Mouse (Mus musculus) G1E (cell line): ENCODE data around the gene Unc5cl. TPM values are rescaled to one million over a fixed set of nuclear protein-coding genes. Genes with fewer than 3 reads are reported as not detected.

Experiments used
- ATAC-seq: 2 replicates; pipeline ENCODE4 v1.8.0; 2016; ENCODE audit warnings: mild to moderate bottlenecking; ENCODE audit not compliant: insufficient number of reproducible peaks, poor library complexity, low FRiP score, severe bottlenecking; ENCODE audit errors: extremely low read depth
- DNase-seq: peaks from one replicate; pipeline ENCODE4 v3.0.0; 2012; ENCODE audit warnings: low spot score
- H3K27me3 ChIP-seq: 2 replicates; pipeline ENCODE4 v1.6.1; 2012; ENCODE audit warnings: mild to moderate bottlenecking, low read length, inconsistent platforms; ENCODE audit not compliant: insufficient read depth
- H3K36me3 ChIP-seq: replicated peaks from 2 replicates; pipeline ENCODE3; 2012; ENCODE audit warnings: mild to moderate bottlenecking, inconsistent platforms
- H3K4me1 ChIP-seq: 2 replicates; pipeline ENCODE4 v1.6.1; 2012; ENCODE audit warnings: low read depth, low read length, inconsistent platforms, mixed read lengths; ENCODE audit not compliant: insufficient read depth
- H3K4me3 ChIP-seq: 2 replicates; pipeline ENCODE4 v1.5.1; 2012; ENCODE audit warnings: low read depth, mild to moderate bottlenecking, inconsistent platforms, low read length, moderate library complexity, mixed read lengths
- H3K9me3 ChIP-seq: replicated peaks from 2 replicates; pipeline ENCODE4 v1.6.1; 2012; ENCODE audit warnings: inconsistent platforms
- CTCF ChIP-seq: IDR thresholded peaks from 2 replicates; pipeline ENCODE4 v1.5.1; 2012; ENCODE audit warnings: low read depth, low read length, inconsistent platforms, mixed read lengths
- GATA1 ChIP-seq: IDR thresholded peaks from 2 replicates; pipeline ENCODE4 v1.6.1; 2012; ENCODE audit warnings: borderline replicate concordance, low read length, inconsistent platforms, mixed read lengths
- GATA2 ChIP-seq: IDR thresholded peaks from 2 replicates; pipeline ENCODE4 v1.6.1; 2012; ENCODE audit warnings: low read depth, low read length, inconsistent platforms, borderline replicate concordance
- POLR2AphosphoS5 ChIP-seq: IDR thresholded peaks from 2 replicates; pipeline ENCODE4 v1.6.1; 2012; ENCODE audit warnings: low read depth, low read length, inconsistent platforms; ENCODE audit not compliant: insufficient replicate concordance
- TAL1 ChIP-seq: conservative IDR thresholded peaks from 2 replicates; pipeline ENCODE4 v1.6.1; 2012; ENCODE audit warnings: low read depth, low read length, inconsistent platforms, mixed read lengths
- polyA plus RNA-seq: library from polyadenylated mRNA; stranded (reverse); fragments of >175 nt; gene quantifications from 2 replicates; pipeline ENCODE4 v1.2.3, GENCODE M21; 2012
- total RNA-seq, 2 experiments: library from RNA; stranded (forward) in 1 of 2; stranded (reverse) in 1 of 2; fragments of 200-1000 nt in 1 of 2; fragments of >200 nt in 1 of 2; fragmentation: Nextera tagmentation in 1 of 2; gene quantifications; 2 replicates each; pipeline ENCODE4 v1.2.3; 2014 to 2017

Gene Unc5cl
- total and polyA plus RNA-seq, 3 experiments = 15.9 to 22.1 (median 17.6) TPM

DNA sequence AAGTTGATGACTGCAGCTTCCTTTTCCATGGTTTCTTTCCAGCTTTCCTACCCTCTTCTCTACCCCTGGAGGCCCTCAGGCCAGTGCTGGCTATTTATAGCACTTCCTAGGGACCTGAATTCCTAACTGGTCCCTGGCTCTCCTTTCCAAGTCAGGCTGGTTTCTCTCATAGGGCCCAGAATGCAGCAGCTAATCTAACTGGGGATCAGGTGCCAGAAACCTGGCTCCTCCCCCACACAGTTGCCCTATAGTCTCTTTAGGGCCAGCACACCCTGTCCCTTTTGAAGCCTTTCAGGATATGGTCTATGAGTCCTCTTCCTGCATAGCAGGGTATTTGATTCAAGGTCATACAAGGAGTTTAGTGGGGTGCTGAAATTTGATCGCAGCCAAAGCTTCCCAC lies 18.2 kb upstream of the Unc5cl start:
- Histone ChIP-seq H3K4me3 (no peak overlapping the region), H3K36me3 (no peaks in the 10 kb centered on the region), H3K9me3 (no peaks in the 10 kb centered on the region), H3K4me1 (peaks cover 14% of the 10 kb centered on the region), H3K27me3 (peaks cover 2% of the 10 kb centered on the region; the same call in 1 of the 2 replicates)
- no peak for ATAC-seq
- no peak for DNase-seq
- TF ChIP-seq TAL1 (no peak), GATA2 (no peak), GATA1 (no peak), POLR2AphosphoS5 (no peak), CTCF (no peak)

- no peaks in the 10 kb centered on the region for H3K36me3 ChIP-seq
- H3K27me3 ChIP-seq = peaks cover 2% of the 10 kb centered on the region; the same call in 1 of the 2 replicates
- H3K9me3 ChIP-seq = no peaks in the 10 kb centered on the region
- peaks cover 11% of the 10 kb centered on the region for H3K4me1 ChIP-seq
- ATAC-seq (no peak), DNase-seq (no peak)
- H3K4me3 ChIP-seq = no peak overlapping the region
- TF ChIP-seq CTCF = no peak
- no peak for TF ChIP-seq GATA2
- TF ChIP-seq GATA1 = no peak
- no peak for TF ChIP-seq POLR2AphosphoS5
- no peak for TF ChIP-seq TAL1
Observed at GRCm38 (mm10) chr17:48437421-48437911, 17.2 kb upstream of the Unc5cl start.

DNA sequence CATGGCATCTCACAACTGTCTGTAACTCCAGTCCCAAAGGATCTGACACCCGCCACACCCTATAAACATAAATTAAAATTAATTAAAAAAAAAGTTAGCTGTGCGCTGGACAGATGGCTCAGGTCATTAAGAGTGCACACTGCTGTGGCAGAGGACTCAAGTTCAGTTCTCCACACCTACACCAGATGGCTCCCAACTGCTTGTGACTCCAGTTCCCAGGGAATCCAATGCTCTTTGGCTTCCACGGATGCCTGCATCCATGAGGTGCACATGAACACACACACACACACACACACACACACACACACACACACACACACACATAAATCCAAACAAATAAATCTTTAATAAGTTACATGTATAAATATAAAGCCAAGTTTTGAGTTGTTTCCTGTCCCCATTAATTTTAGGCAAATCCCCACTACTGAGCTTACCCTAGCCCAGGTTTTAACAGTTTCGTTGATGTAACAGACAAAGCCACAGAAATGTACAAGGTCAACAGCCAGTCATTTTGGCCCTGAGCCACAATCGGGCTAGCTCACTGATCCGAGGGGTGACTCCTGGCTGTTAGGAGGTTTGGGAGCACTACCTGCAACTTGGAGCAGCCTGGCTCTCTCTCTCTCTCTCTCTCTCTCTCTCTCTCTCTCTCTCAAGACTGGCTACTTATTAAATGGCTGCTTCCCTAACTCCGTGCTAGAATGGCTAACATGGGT lies 11.8 kb upstream of the Unc5cl start:
- peaks cover 22% of the 10 kb centered on the region for H3K4me1 ChIP-seq
- no peaks in the 10 kb centered on the region for H3K9me3 ChIP-seq
- no peak for ATAC-seq
- no peak for DNase-seq
- no peak overlapping the region for H3K4me3 ChIP-seq
- no peaks in the 10 kb centered on the region for H3K27me3 ChIP-seq
- peaks cover 40% of the 10 kb centered on the region for H3K36me3 ChIP-seq
- no peak; the same call in 1 of the 2 replicates for TF ChIP-seq POLR2AphosphoS5
- no peak for TF ChIP-seq GATA2
- TF ChIP-seq TAL1 = no peak
- no peak for TF ChIP-seq CTCF
- no peak for TF ChIP-seq GATA1

GRCm38 (mm10) chr17:48443542-48444145 lies 11.1 kb upstream of the Unc5cl start:
- no peak for ATAC-seq
- peaks cover 28% of the 10 kb centered on the region for H3K4me1 ChIP-seq
- TF ChIP-seq GATA1 (no peak), CTCF (no peak), GATA2 (no peak), TAL1 (no peak), POLR2AphosphoS5 (no peak; the same call in 1 of the 2 replicates)
- DNase-seq = no peak
- no peaks in the 10 kb centered on the region for H3K9me3 ChIP-seq
- H3K36me3 ChIP-seq = peaks cover 48% of the 10 kb centered on the region
- H3K27me3 ChIP-seq = no peaks in the 10 kb centered on the region
- no peak overlapping the region for H3K4me3 ChIP-seq

DNA sequence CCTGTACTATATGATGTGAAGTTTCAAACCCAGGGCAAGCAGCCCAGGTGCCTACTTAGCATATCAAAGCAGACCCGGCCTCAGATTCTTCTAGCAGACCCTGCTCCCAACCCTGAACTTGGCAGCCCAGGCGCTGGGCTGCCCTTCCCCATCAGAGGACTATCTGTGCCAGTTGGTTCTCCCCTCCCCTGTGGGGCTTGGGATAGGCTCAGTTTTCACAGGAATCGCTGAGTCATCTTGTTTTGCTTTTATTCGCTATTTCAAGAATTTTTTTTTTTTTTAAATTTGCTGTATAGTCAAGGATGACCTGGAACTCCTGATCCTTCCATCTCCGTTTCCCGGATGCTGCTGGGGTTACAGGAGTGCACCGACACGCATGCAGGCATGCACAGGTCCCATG lies 7.0 kb upstream of the Unc5cl start:
- H3K27me3 ChIP-seq = no peaks in the 10 kb centered on the region
- H3K4me3 ChIP-seq = no peak overlapping the region; the same call in 1 of the 2 replicates
- peaks cover 66% of the 10 kb centered on the region for H3K36me3 ChIP-seq
- ATAC-seq = no peak
- TF ChIP-seq CTCF = no peak
- TF ChIP-seq GATA2 = no peak
- no peak for TF ChIP-seq GATA1
- no peak for TF ChIP-seq TAL1
- no peaks in the 10 kb centered on the region for H3K9me3 ChIP-seq
- no peak for DNase-seq
- peaks cover 66% of the 10 kb centered on the region for H3K4me1 ChIP-seq

- H3K36me3 ChIP-seq = peaks cover 46% of the 10 kb centered on the region
- no peaks in the 10 kb centered on the region for H3K27me3 ChIP-seq
- ATAC-seq (peak; percentile 56), DNase-seq (peak; percentile 85)
- peak overlapping the region; percentile 76 for H3K4me3 ChIP-seq
- peaks cover 92% of the 10 kb centered on the region for H3K4me1 ChIP-seq
- TF ChIP-seq CTCF = no peak
- 0 out of 2 replicates have a peak, but pooled peaks have one; percentile 31 for TF ChIP-seq POLR2AphosphoS5
- peak; percentile 83 for TF ChIP-seq TAL1
- no peak for TF ChIP-seq GATA2
- TF ChIP-seq GATA1 = no peak
- no peaks in the 10 kb centered on the region for H3K9me3 ChIP-seq
Observed at GRCm38 (mm10) chr17:48450666-48451352, 3.9 kb upstream of the Unc5cl start.
